Mouse (Mus musculus) bone marrow macrophage, adult 2 months (primary cell): Measurements from ENCODE around the gene H2al1k. TPM values are rescaled to one million over a fixed set of nuclear protein-coding genes. Genes with fewer than 3 reads are reported as not detected.
"Not testable (repeated sequence)": the region's sequence is repeated elsewhere in the genome, so short reads cannot be mapped to it uniquely, and the experiment has no call there.

ENCODE experiments used
- H3K27ac ChIP-seq: 2 replicates; pipeline ENCODE4 v1.5.1; 2012; ENCODE audit warnings: low read depth, low read length; ENCODE audit not compliant: insufficient read depth
- H3K4me1 ChIP-seq: 2 replicates; pipeline ENCODE4 v1.6.1; 2012; ENCODE audit warnings: low read length; ENCODE audit not compliant: control insufficient read depth, insufficient read depth
- H3K4me3 ChIP-seq: 2 replicates; pipeline ENCODE4 v1.5.1; 2012; ENCODE audit warnings: mild to moderate bottlenecking, low read length, moderate library complexity; ENCODE audit not compliant: insufficient read depth
- CTCF ChIP-seq: IDR thresholded peaks from 2 replicates; pipeline ENCODE4 v1.5.1; 2012; ENCODE audit warnings: low read depth, mild to moderate bottlenecking, low read length, moderate library complexity
- POLR2A ChIP-seq: IDR thresholded peaks from 2 replicates; pipeline ENCODE4 v1.6.1; 2012; ENCODE audit warnings: mild to moderate bottlenecking, low read depth, low read length, borderline replicate concordance
- polyA plus RNA-seq: library from polyadenylated mRNA; stranded (reverse); fragments of >200 nt; gene quantifications from 2 replicates; pipeline ENCODE4 v1.2.4, GENCODE M21; 2012; ENCODE audit not compliant: missing spikeins, insufficient read depth, insufficient read length

Gene H2al1k
- polyA plus RNA-seq: not detected in 2 replicates

GRCm38 (mm10) chrX:9350327-9350726 is at the start of gene H2al1k:
Gene H2al1k, plus strand, starts transcription at chrX:9350627.
- H3K4me3 ChIP-seq, H3K4me1 ChIP-seq, H3K27ac ChIP-seq: not testable (repeated sequence)

DNA sequence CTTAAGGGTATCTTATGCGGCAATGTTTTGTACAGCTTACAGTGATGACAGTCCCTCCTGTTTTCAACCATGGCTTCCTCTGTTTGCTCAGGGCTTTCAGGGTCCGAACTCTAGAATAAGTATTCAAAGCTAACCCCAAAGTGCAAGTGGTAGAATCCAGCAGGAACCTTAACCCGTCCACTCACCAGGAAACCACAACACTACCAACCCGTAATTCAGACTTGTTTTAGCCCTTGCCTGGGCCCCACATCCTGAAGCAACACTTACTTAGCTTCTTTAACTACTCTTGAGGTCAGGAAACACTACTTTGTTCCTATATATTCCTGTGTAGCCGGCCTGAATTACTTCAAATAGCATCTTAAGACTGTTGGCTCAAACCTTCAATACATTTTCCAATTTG is 47.6 kb upstream of the H2al1k start:
- no peak overlapping the region for H3K27ac ChIP-seq
- H3K4me1 ChIP-seq: no peaks in the 10 kb centered on the region
- H3K4me3 ChIP-seq: no peak overlapping the region
- TF ChIP-seq POLR2A: no peak
- no peak for TF ChIP-seq CTCF

- TF ChIP-seq POLR2A: no peak
- no peak for TF ChIP-seq CTCF
- H3K4me3 ChIP-seq: no peak overlapping the region
- H3K27ac ChIP-seq: no peak overlapping the region
- H3K4me1 ChIP-seq: no peaks in the 10 kb centered on the region
These were observed 47.0 kb upstream of the H2al1k start for GRCm38 (mm10) chrX:9303455-9303854.

- not testable (repeated sequence) for H3K27ac ChIP-seq, H3K4me3 ChIP-seq
These were observed 34.0 kb upstream of the H2al1k start for GRCm38 (mm10) chrX:9316457-9316856.

GRCm38 (mm10) chrX:9327954-9328353 is 22.5 kb upstream of the H2al1k start:
- not testable (repeated sequence) for H3K4me1 ChIP-seq, H3K4me3 ChIP-seq, H3K27ac ChIP-seq

More at GRCm38 (mm10) chrX:9316457-9316856, 34.0 kb upstream of the H2al1k start:
- not testable (repeated sequence) for H3K4me1 ChIP-seq

GRCm38 (mm10) chrX:9332366-9332962 is 18.0 kb upstream of the H2al1k start:
- H3K4me1 ChIP-seq, H3K27ac ChIP-seq, H3K4me3 ChIP-seq: not testable (repeated sequence)

- not testable (repeated sequence) for H3K27ac ChIP-seq, H3K4me3 ChIP-seq, H3K4me1 ChIP-seq
These were observed 17.4 kb upstream of the H2al1k start for GRCm38 (mm10) chrX:9333035-9333434.

DNA sequence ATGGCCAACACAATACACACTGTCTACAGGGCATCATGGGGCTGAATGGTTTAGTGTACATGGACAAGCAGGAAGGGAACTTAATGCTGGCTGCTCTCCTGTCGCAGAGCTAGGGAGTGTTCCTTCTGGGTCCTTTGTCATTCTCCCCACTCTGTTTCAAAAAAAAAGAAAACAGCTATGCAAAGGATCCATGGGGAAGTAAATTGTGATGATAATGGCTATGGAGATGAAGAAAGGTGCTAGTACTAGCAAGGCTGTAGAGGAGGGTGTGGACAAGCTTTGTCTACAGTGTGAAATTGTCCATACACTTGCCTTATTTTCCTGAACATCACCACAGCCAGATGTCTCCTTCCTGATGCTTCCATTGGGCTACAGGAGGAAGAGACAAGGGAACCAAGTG is 15.4 kb upstream of the H2al1k start:
- H3K4me3 ChIP-seq, H3K4me1 ChIP-seq, H3K27ac ChIP-seq: not testable (repeated sequence)

DNA sequence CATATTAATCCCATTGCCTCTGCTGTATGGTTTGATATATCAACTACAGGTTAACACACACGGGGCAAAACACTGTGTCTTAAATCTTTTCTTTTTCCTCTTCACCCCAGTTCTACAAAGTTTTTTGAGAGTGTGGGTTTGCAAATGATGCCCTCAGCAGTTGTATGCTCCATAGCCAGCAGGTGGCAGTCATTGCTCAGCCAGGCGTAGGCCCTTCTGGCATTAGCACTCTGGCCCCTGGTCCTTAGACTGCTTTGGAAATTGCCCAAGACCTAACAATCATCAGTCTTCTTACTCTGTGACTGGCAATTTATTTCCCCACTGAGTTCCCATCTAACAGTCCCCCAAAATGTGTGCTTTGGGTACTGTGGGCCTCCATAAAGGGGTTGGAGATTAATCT is 23.6 kb downstream of the H2al1k start:
- not testable (repeated sequence) for H3K4me3 ChIP-seq, H3K27ac ChIP-seq, H3K4me1 ChIP-seq

- not testable (repeated sequence) for H3K27ac ChIP-seq, H3K4me1 ChIP-seq, H3K4me3 ChIP-seq
These were observed 25.5 kb downstream of the H2al1k start for GRCm38 (mm10) chrX:9375927-9376326.

Other genes starting within 250 kb of the H2al1k start
- gene 4930402K13Rik, start 246.1 kb upstream of the H2al1k start, polyA plus RNA-seq: not detected in 2 replicates
- gene Lancl3, start 150.7 kb upstream of the H2al1k start, polyA plus RNA-seq: not detected in 2 replicates
- gene Gm14862, start 93.7 kb upstream of the H2al1k start, polyA plus RNA-seq: not detected in 2 replicates
- 0.84 and 0.92 TPM in 2 replicates for gene Xk, start 77.9 kb upstream of the H2al1k start, polyA plus RNA-seq
- not detected in 2 replicates for gene H2al1m, start 66.9 kb upstream of the H2al1k start, polyA plus RNA-seq
- 784 and 847 TPM in 2 replicates for gene Cybb, start 137.1 kb downstream of the H2al1k start, polyA plus RNA-seq
- not detected in 2 replicates for gene H2al1o, start 221.8 kb downstream of the H2al1k start, polyA plus RNA-seq